Mouse (Mus musculus) kidney, adult 8-10 months (tissue): ENCODE measurements around the gene Tecpr2.

Source experiments
- DNase-seq, 2 experiments: peaks; one replicate each; pipeline ENCODE4 v3.0.0; 2022

The Tecpr2 gene

GRCm38 (mm10) chr12:110865571-110865970 lies 23.5 kb upstream of the Tecpr2 start:
- no peak for DNase-seq

- no peak for DNase-seq
Measured at GRCm38 (mm10) chr12:110865989-110866388, 23.1 kb upstream of the Tecpr2 start.

- no peak for DNase-seq
Measured at GRCm38 (mm10) chr12:110870107-110870506, 19.0 kb upstream of the Tecpr2 start.

- DNase-seq = no peak
Measured at GRCm38 (mm10) chr12:110871247-110871646, 17.8 kb upstream of the Tecpr2 start.

- no peak for DNase-seq
Measured at GRCm38 (mm10) chr12:110875351-110875750, 13.7 kb upstream of the Tecpr2 start.

GRCm38 (mm10) chr12:110882291-110882690 lies 6.8 kb upstream of the Tecpr2 start:
- peak in 1 of 2 experiments; percentile 26 for DNase-seq

- peak; percentile 57 to 59 for DNase-seq
Measured at GRCm38 (mm10) chr12:110885251-110885650, 3.8 kb upstream of the Tecpr2 start.

GRCm38 (mm10) chr12:110888106-110888505 lies 958 bp upstream of the Tecpr2 start:
- no peak for DNase-seq

- DNase-seq = peak in 1 of 2 experiments; percentile 17
Measured at GRCm38 (mm10) chr12:110888606-110889005, 458 bp upstream of the Tecpr2 start.

- DNase-seq = no peak
Measured at GRCm38 (mm10) chr12:110891887-110892286, 2.8 kb downstream of the Tecpr2 start.

- DNase-seq = no peak
Measured at GRCm38 (mm10) chr12:110902106-110902505, 13.0 kb downstream of the Tecpr2 start.

- peak; percentile 25 to 53 for DNase-seq
Measured at GRCm38 (mm10) chr12:110903536-110903935, 14.5 kb downstream of the Tecpr2 start.

- DNase-seq = no peak
Measured at GRCm38 (mm10) chr12:110907845-110908244, 18.8 kb downstream of the Tecpr2 start.

- no peak for DNase-seq
Measured at GRCm38 (mm10) chr12:110909962-110910361, 20.9 kb downstream of the Tecpr2 start.

- no peak for DNase-seq
Measured at GRCm38 (mm10) chr12:110915761-110916160, 26.7 kb downstream of the Tecpr2 start.

- no peak for DNase-seq
Measured at GRCm38 (mm10) chr12:110920254-110920653, 31.2 kb downstream of the Tecpr2 start.

- no peak for DNase-seq
Measured at GRCm38 (mm10) chr12:110921572-110921971, 32.5 kb downstream of the Tecpr2 start.

GRCm38 (mm10) chr12:110932820-110933219 lies 43.8 kb downstream of the Tecpr2 start:
- DNase-seq = no peak

GRCm38 (mm10) chr12:110935983-110936620 lies 47.0 kb downstream of the Tecpr2 start:
- peak; percentile 81 to 85 for DNase-seq

- DNase-seq = no peak
Measured at GRCm38 (mm10) chr12:110937496-110937895, 48.4 kb downstream of the Tecpr2 start.

- no peak for DNase-seq
Measured at GRCm38 (mm10) chr12:110939385-110939784, 50.3 kb downstream of the Tecpr2 start.

GRCm38 (mm10) chr12:110940869-110941268 lies 51.8 kb downstream of the Tecpr2 start:
- DNase-seq = no peak

- no peak for DNase-seq
Measured at GRCm38 (mm10) chr12:110946216-110946615, 57.2 kb downstream of the Tecpr2 start.

GRCm38 (mm10) chr12:110948082-110948909 lies 59.2 kb downstream of the Tecpr2 start:
- DNase-seq = no peak
